Mouse (Mus musculus): ENCODE results near the gene Hlx. TPM values are rescaled to one million over a fixed set of nuclear protein-coding genes. Genes with fewer than 3 reads are reported as not detected.

Hlx gene
- polyA plus RNA-seq, 1 experiment from 2014 or later = 8.7 TPM

Other genes with a start within 250 kb of the Hlx start
- gene Marc1, start 78.7 kb upstream of the Hlx start, polyA plus RNA-seq (2016; fragmentation: Nextera tagmentation; extraction: Ambion mirVana) = 0.14 and 0.24 TPM in 2 replicates
- gene Marc2, start 113.8 kb upstream of the Hlx start, polyA plus RNA-seq (2016; fragmentation: Nextera tagmentation; extraction: Ambion mirVana) = 92.5 and 95.8 TPM in 2 replicates
- gene C130074G19Rik, start 150.6 kb upstream of the Hlx start, polyA plus RNA-seq (2016; fragmentation: Nextera tagmentation; extraction: Ambion mirVana) = 0.51 and 0.60 TPM in 2 replicates

Data from heart, embryonic 12.5 days (tissue).